Mouse (Mus musculus) ES-Bruce4 (cell line): ENCODE results near the gene Map2k3. TPM values are rescaled to one million over a fixed set of nuclear protein-coding genes. Genes with fewer than 3 reads are reported as not detected.
"Not testable (repeated sequence)": the region's sequence is repeated elsewhere in the genome, so short reads cannot be mapped to it uniquely, and the experiment has no call there.

ENCODE experiments used
- H3K27ac ChIP-seq: 2 replicates; pipeline ENCODE4 v1.5.1; 2012; ENCODE audit warnings: low read length, inconsistent platforms; ENCODE audit not compliant: insufficient read depth
- H3K27me3 ChIP-seq: 2 replicates; pipeline ENCODE4 v1.6.1; 2012; ENCODE audit warnings: mild to moderate bottlenecking, low read length, inconsistent platforms; ENCODE audit not compliant: control insufficient read depth, poor library complexity, insufficient read depth, severe bottlenecking
- H3K36me3 ChIP-seq: 2 replicates; pipeline ENCODE4 v1.6.1; 2012; ENCODE audit warnings: inconsistent platforms, mild to moderate bottlenecking, low read length, moderate library complexity; ENCODE audit not compliant: control insufficient read depth, poor library complexity, insufficient read depth, severe bottlenecking
- H3K4me1 ChIP-seq: one replicate; pipeline ENCODE4 v1.8.1; 2011; ENCODE audit warnings: low read length; ENCODE audit not compliant: control insufficient read depth, insufficient read depth
- H3K4me3 ChIP-seq: 2 replicates; pipeline ENCODE4 v1.5.1; 2011; ENCODE audit warnings: low read depth, mild to moderate bottlenecking, low read length
- H3K9ac ChIP-seq: 2 replicates; pipeline ENCODE4 v1.6.1; 2012; ENCODE audit warnings: low read depth, mild to moderate bottlenecking, inconsistent platforms; ENCODE audit not compliant: poor library complexity, severe bottlenecking
- H3K9me3 ChIP-seq: replicated peaks from 2 replicates; pipeline ENCODE4 v1.6.1; 2012; ENCODE audit warnings: mild to moderate bottlenecking, low read length, inconsistent platforms; ENCODE audit not compliant: control insufficient read depth, poor library complexity, insufficient read depth, severe bottlenecking
- CTCF ChIP-seq: IDR thresholded peaks from one replicate; pipeline ENCODE4 v1.8.1; 2011; ENCODE audit warnings: low read depth, low read length
- EP300 ChIP-seq: IDR thresholded peaks from 2 replicates; pipeline ENCODE4 v1.6.1; 2011; ENCODE audit warnings: low read depth, low read length; ENCODE audit not compliant: insufficient read depth
- POLR2A ChIP-seq: IDR thresholded peaks from one replicate; pipeline ENCODE4 v1.8.1; 2011; ENCODE audit warnings: low read length; ENCODE audit not compliant: insufficient read depth
- polyA plus RNA-seq: library from polyadenylated mRNA; stranded (reverse); fragments of >200 nt; gene quantifications from 2 replicates; pipeline ENCODE4 v1.2.4, GENCODE M21; 2011; ENCODE audit warnings: low read depth; ENCODE audit not compliant: missing spikeins, insufficient read depth, insufficient read length

Gene Map2k3
- polyA plus RNA-seq = 22.5 and 26.1 TPM in 2 replicates

GRCm38 (mm10) chr11:60931869-60932481 lies at the start of gene Map2k3:
Gene Map2k3, plus strand, starts transcription at chr11:60932033.
- H3K27me3 ChIP-seq = no peaks in the 10 kb centered on the region
- peak within 1 kb of the TSS; percentile 49 for H3K27ac ChIP-seq
- H3K4me3 ChIP-seq = peak within 1 kb of the TSS; percentile 92
- peak within 1 kb of the TSS; percentile 88 for H3K9ac ChIP-seq
- TF ChIP-seq POLR2A (peak; percentile 71), EP300 (no peak)
- no peaks in the 10 kb centered on the region for H3K9me3 ChIP-seq
- H3K36me3 ChIP-seq = 0 out of 2 replicates have a peak, but pooled peaks cover 3% of the 10 kb centered on the region
- peaks cover 5% of the 10 kb centered on the region for H3K4me1 ChIP-seq

- Histone ChIP-seq H3K4me1 (no peaks in the 10 kb centered on the region), H3K27ac (no peak overlapping the region), H3K9ac (no peak overlapping the region), H3K27me3 (no peaks in the 10 kb centered on the region), H3K4me3 (no peak overlapping the region), H3K9me3 (no peaks in the 10 kb centered on the region), H3K36me3 (no peaks in the 10 kb centered on the region)
- TF ChIP-seq EP300 (no peak), CTCF (no peak), POLR2A (no peak)
These were observed 49.4 kb upstream of the Map2k3 start for GRCm38 (mm10) chr11:60882386-60882785.

- peak overlapping the region; percentile 21; the same call in 1 of the 2 replicates for H3K27ac ChIP-seq
- H3K9ac ChIP-seq, H3K4me3 ChIP-seq, H3K36me3 ChIP-seq, H3K27me3 ChIP-seq, H3K4me1 ChIP-seq, H3K9me3 ChIP-seq: not testable (repeated sequence)
These were observed 44.8 kb upstream of the Map2k3 start for GRCm38 (mm10) chr11:60886986-60887385.

- H3K36me3 ChIP-seq = no peaks in the 10 kb centered on the region
- H3K9ac ChIP-seq = no peak overlapping the region
- H3K4me3 ChIP-seq = no peak overlapping the region
- H3K9me3 ChIP-seq = no peaks in the 10 kb centered on the region
- H3K4me1 ChIP-seq = peaks cover 2% of the 10 kb centered on the region
- no peak overlapping the region for H3K27ac ChIP-seq
- no peak for TF ChIP-seq POLR2A
- TF ChIP-seq CTCF = no peak
- TF ChIP-seq EP300 = no peak
- H3K27me3 ChIP-seq = no peaks in the 10 kb centered on the region
These were observed 42.0 kb upstream of the Map2k3 start for GRCm38 (mm10) chr11:60889861-60890260.

GRCm38 (mm10) chr11:60890286-60890685 lies 41.5 kb upstream of the Map2k3 start:
- no peak for TF ChIP-seq CTCF
- TF ChIP-seq EP300 = no peak
- no peak for TF ChIP-seq POLR2A
- Histone ChIP-seq H3K9ac (no peak overlapping the region), H3K9me3 (no peaks in the 10 kb centered on the region), H3K36me3 (no peaks in the 10 kb centered on the region), H3K27ac (no peak overlapping the region), H3K4me3 (no peak overlapping the region), H3K4me1 (peaks cover 2% of the 10 kb centered on the region), H3K27me3 (no peaks in the 10 kb centered on the region)

- H3K4me3 ChIP-seq = no peak overlapping the region
- peaks cover 2% of the 10 kb centered on the region for H3K4me1 ChIP-seq
- no peaks in the 10 kb centered on the region for H3K36me3 ChIP-seq
- H3K9ac ChIP-seq = no peak overlapping the region
- H3K27me3 ChIP-seq = no peaks in the 10 kb centered on the region
- TF ChIP-seq CTCF (no peak), EP300 (no peak), POLR2A (no peak)
- no peak overlapping the region for H3K27ac ChIP-seq
- no peaks in the 10 kb centered on the region for H3K9me3 ChIP-seq
These were observed 41.1 kb upstream of the Map2k3 start for GRCm38 (mm10) chr11:60890744-60891143.
